Mouse (Mus musculus) midbrain, postnatal 0 days (tissue): Measurements from ENCODE around the gene Nr6a1. TPM values are rescaled to one million over a fixed set of nuclear protein-coding genes. Genes with fewer than 3 reads are reported as not detected.

Experiments
- ATAC-seq: fragments of 200-750 bp; cut with Nextera tagmentation; 2 replicates; pipeline ENCODE4 v1.8.0; 2017; ENCODE audit warnings: moderate number of reproducible peaks, mild to moderate bottlenecking, moderate TSS enrichment, moderate library complexity; ENCODE audit not compliant: low FRiP score
- DNase-seq: peaks from one replicate; pipeline ENCODE4 v3.0.0-alpha.2; 2015; ENCODE audit warnings: low spot score
- H3K27ac ChIP-seq: fragments of 300-500 bp; sonication (generic); 2 replicates; pipeline ENCODE4 v1.5.1; 2014; ENCODE audit warnings: low read depth, mild to moderate bottlenecking, low read length, mixed read lengths
- H3K27me3 ChIP-seq: fragments of 300-500 bp; sonication (generic); 2 replicates; pipeline ENCODE4 v1.6.1; 2014; ENCODE audit warnings: low read length, control low read depth, mixed read lengths; ENCODE audit not compliant: insufficient read depth
- H3K36me3 ChIP-seq: fragments of 300-500 bp; sonication (generic); 2 replicates; pipeline ENCODE4 v1.6.1; 2014; ENCODE audit warnings: low read length, control low read depth, mixed read lengths; ENCODE audit not compliant: insufficient read depth
- H3K4me1 ChIP-seq: fragments of 300-500 bp; sonication (generic); 2 replicates; pipeline ENCODE4 v1.6.1; 2014; ENCODE audit warnings: mild to moderate bottlenecking, control low read depth, antibody characterized with exemption, low read length, mixed read lengths; ENCODE audit not compliant: insufficient read depth
- H3K4me2 ChIP-seq: fragments of 300-500 bp; sonication (generic); 2 replicates; pipeline ENCODE4 v1.6.1; 2014; ENCODE audit warnings: low read depth, mild to moderate bottlenecking, low read length, mixed read lengths; ENCODE audit not compliant: poor library complexity, severe bottlenecking
- H3K4me3 ChIP-seq: fragments of 300-500 bp; sonication (generic); 2 replicates; pipeline ENCODE4 v1.5.1; 2014; ENCODE audit warnings: low read depth, mild to moderate bottlenecking, low read length, moderate library complexity
- H3K9ac ChIP-seq: fragments of 300-500 bp; sonication (generic); replicated peaks from 2 replicates; pipeline ENCODE4 v1.6.1; 2014; ENCODE audit warnings: mild to moderate bottlenecking, low read length, moderate library complexity, mixed read lengths; ENCODE audit not compliant: poor library complexity, severe bottlenecking
- H3K9me3 ChIP-seq: fragments of 300-500 bp; sonication (generic); 2 replicates; pipeline ENCODE4 v1.6.1; 2016; ENCODE audit warnings: low read length, control low read depth
- CTCF ChIP-seq: IDR thresholded peaks from 2 replicates; pipeline ENCODE4 v1.5.1; 2016; ENCODE audit warnings: antibody characterized with exemption, mild to moderate bottlenecking
- WGBS: fragments of 180-500 bp; shearing (Covaris S2); extraction: QIAGEN DNeasy Blood & Tissue Kit; methylation state at CpG from one replicate; pipeline ENCODE4 v1.1.7; 2014; 5-methylcytosine and 5-hydroxymethylcytosine counted together
- polyA plus RNA-seq: library from polyadenylated mRNA; unstranded; fragments of >200 nt; fragmentation: Nextera tagmentation; extraction: Ambion mirVana; gene quantifications from 2 replicates; pipeline ENCODE4 v1.2.1, GENCODE M21; 2015
- total RNA-seq: library from RNA; depleted of rRNA; stranded (reverse); fragments of >200 nt; gene quantifications from 2 replicates; pipeline ENCODE4 v1.2.3, GENCODE M21; 2014

Nr6a1 gene
- total and polyA plus RNA-seq, 2 experiments from 2014 or later: 0.93 to 4.9 TPM

DNA sequence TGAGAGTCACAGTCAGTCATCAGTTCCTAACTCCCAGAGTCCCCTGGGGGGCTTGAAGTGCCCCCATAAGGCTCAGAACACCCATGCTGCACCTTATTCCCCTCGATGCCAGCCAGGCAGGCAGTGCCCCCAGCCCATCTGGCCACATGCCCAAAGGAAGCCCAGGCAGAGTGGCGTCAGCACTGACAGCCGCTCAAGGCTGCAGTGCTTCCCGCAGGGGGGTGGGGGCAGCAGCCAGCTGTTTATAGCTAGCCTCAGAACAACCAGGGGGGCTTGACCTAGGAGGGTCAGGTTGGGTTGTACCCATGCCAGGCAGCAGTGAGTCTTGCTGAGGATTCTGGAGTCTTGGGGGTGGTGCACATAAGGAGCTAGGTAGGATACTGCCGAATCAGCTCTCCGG is 220.8 kb downstream of the Nr6a1 start:
- no peak overlapping the region for H3K4me2 ChIP-seq
- no peak overlapping the region for H3K27ac ChIP-seq
- DNase-seq (no peak), ATAC-seq (no peak)
- no peak overlapping the region for H3K9ac ChIP-seq
- WGBS: 32% methylated on average over 6 of the region's 6 CpGs
- H3K36me3 ChIP-seq: no peaks in the 10 kb centered on the region
- TF ChIP-seq CTCF: no peak
- H3K4me1 ChIP-seq: peaks cover 4% of the 10 kb centered on the region; the same call in 1 of the 2 replicates
- H3K4me3 ChIP-seq: no peak overlapping the region
- peaks cover 53% of the 10 kb centered on the region for H3K27me3 ChIP-seq
- H3K9me3 ChIP-seq: no peaks in the 10 kb centered on the region

DNA sequence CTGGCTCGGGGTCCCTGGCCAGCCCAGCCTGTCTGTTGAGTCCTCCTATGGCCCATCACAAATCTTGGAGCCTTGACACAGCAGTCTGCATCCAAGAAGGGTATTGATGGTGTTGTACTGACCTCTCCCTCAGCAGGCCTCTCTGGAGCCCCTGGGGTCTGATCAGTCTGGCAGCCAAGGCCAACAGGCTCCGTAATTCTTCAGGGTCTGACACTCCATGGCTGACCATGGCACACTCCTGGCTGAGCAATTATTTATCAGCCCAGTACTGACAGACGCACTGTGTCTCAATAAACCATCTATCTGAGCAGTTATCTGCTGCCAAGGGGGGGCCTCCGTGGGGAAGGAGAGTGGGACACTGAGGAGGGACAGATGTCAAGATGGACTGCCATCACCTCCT is 222.5 kb downstream of the Nr6a1 start:
- ATAC-seq: no peak
- Histone ChIP-seq H3K36me3 (no peaks in the 10 kb centered on the region), H3K9me3 (no peaks in the 10 kb centered on the region), H3K4me2 (no peak overlapping the region), H3K27me3 (peaks cover 53% of the 10 kb centered on the region), H3K4me3 (no peak overlapping the region), H3K9ac (no peak overlapping the region), H3K4me1 (no peaks in the 10 kb centered on the region), H3K27ac (no peak overlapping the region)
- no peak for TF ChIP-seq CTCF
- 72% methylated on average over 4 of the region's 4 CpGs for WGBS
- no peak for DNase-seq

DNA sequence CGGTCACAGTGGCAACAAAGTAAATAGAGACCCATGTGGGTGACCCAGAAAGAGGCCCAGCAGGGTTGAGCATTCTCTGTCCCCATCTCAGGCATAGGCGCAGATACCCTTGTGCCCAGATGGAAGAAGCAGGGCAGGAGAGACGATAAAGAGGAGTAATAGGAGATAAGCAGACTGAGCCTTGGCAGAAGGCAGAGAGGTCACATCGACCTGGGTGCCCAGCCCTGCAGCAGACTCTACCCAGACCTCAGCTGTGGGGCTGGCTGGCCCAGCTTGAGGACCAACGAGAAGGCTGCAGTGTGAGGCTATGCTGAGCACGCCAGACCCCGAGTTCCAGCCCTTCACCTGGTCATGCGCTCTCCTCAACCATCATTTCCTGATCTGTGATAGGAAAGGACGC is 223.2 kb downstream of the Nr6a1 start:
- no peak overlapping the region for H3K27ac ChIP-seq
- WGBS: 84% methylated on average over 9 of the region's 9 CpGs
- H3K4me1 ChIP-seq: no peaks in the 10 kb centered on the region
- DNase-seq: no peak
- no peak overlapping the region for H3K4me3 ChIP-seq
- no peaks in the 10 kb centered on the region for H3K36me3 ChIP-seq
- H3K9ac ChIP-seq: no peak overlapping the region
- H3K9me3 ChIP-seq: no peaks in the 10 kb centered on the region
- no peak overlapping the region for H3K4me2 ChIP-seq
- TF ChIP-seq CTCF: no peak
- peaks cover 46% of the 10 kb centered on the region for H3K27me3 ChIP-seq
- ATAC-seq: no peak

- TF ChIP-seq CTCF: no peak
- peaks cover 14% of the 10 kb centered on the region for H3K27me3 ChIP-seq
- no peak for DNase-seq
- no peaks in the 10 kb centered on the region for H3K4me1 ChIP-seq
- no peak for ATAC-seq
- H3K4me2 ChIP-seq: no peak overlapping the region
- H3K9me3 ChIP-seq: no peaks in the 10 kb centered on the region
- H3K9ac ChIP-seq: no peak overlapping the region
- no peak overlapping the region for H3K4me3 ChIP-seq
- WGBS: 72% methylated on average over 5 of the region's 5 CpGs
- no peak overlapping the region for H3K27ac ChIP-seq
- H3K36me3 ChIP-seq: no peaks in the 10 kb centered on the region
These were observed 227.3 kb downstream of the Nr6a1 start for GRCm38 (mm10) chr2:38700177-38700576.

DNA sequence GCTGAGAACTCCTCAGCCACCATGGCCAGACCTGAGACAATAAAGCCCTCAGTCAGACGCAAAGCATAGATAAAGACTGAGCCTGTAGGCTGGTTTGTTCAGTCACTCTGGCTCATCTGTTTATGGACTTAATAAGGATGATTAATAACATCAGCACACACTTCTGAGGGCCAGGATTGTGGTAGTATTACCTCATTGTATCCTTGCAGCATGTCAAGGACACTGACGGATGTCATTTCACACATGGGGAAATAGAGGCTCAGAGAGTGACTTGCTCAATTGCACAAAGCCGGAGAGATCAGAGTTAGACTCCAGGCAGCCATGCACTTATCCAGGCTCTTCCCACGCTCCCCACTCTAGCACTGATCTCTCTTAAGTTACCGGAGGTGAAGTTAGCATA is 228.9 kb downstream of the Nr6a1 start:
- TF ChIP-seq CTCF: no peak
- DNase-seq: no peak
- H3K27me3 ChIP-seq: peaks cover 14% of the 10 kb centered on the region
- no peak overlapping the region for H3K4me2 ChIP-seq
- no peak overlapping the region for H3K27ac ChIP-seq
- 91% methylated on average over 5 of the region's 5 CpGs for WGBS
- H3K36me3 ChIP-seq: no peaks in the 10 kb centered on the region
- no peaks in the 10 kb centered on the region for H3K9me3 ChIP-seq
- H3K4me3 ChIP-seq: no peak overlapping the region
- no peak for ATAC-seq
- H3K9ac ChIP-seq: no peak overlapping the region
- no peaks in the 10 kb centered on the region for H3K4me1 ChIP-seq

DNA sequence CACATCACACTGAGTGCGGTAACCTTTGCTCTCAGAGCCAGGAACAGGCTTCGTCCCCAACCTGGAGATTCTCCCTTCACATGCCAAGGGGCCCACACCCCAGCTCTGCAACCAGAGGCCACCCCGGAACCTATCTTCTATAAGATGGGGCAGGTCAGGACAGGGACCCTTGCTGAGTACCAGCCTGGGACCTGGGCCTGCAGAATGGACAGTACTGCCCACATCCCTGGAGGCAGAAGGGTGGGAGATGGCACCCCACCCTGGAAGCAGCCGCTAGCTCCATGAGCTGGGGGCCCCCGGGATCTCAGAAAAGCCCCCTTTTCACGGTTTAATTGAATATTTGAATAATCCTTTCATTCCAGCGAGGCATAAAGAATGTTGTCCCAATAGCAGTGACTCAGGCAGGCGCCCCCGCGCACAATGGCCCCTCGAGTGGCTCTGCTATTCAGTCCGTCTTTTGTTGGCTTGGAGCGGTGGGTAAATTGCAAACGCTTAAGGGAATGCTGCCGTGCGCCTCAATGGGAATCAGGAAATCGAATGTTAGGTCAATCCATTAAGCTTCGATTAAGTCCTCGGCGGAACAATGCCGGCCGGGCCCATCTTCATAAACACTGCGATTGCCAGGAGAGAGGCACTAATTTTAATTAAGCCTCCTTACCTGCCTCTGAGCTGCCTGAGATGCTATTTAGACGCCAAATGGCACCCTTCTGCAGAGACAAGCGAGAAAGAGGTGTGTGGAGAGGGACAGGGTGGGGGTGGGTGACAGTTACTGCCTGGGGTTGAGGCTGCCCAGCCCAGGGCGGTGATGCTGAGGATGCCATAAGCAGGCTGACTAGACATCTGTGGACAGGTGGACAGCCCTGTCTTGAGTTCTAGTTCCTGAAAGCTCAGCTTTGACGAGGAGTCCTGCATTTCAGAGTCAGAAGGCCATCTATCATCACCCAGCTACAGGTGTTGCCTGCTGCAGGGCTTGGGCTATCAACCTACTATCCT is 230.1 kb downstream of the Nr6a1 start:
- H3K9ac ChIP-seq: no peak overlapping the region
- H3K4me3 ChIP-seq: no peak overlapping the region
- no peak overlapping the region for H3K27ac ChIP-seq
- H3K4me1 ChIP-seq: no peaks in the 10 kb centered on the region
- no peak for TF ChIP-seq CTCF
- 23% methylated on average over 27 of the region's 27 CpGs for WGBS
- ATAC-seq (no peak), DNase-seq (peak; percentile 9)
- peaks cover 14% of the 10 kb centered on the region for H3K27me3 ChIP-seq
- no peaks in the 10 kb centered on the region for H3K9me3 ChIP-seq
- H3K36me3 ChIP-seq: no peaks in the 10 kb centered on the region
- no peak overlapping the region for H3K4me2 ChIP-seq
